Mouse (Mus musculus) ES-CJ7 (cell line): ENCODE data around the gene Tex35.

Experiments used
- DNase-seq: peaks from one replicate; pipeline ENCODE4 v3.0.0; 2011; ENCODE audit warnings: low read depth, low spot score

Gene Tex35

DNA sequence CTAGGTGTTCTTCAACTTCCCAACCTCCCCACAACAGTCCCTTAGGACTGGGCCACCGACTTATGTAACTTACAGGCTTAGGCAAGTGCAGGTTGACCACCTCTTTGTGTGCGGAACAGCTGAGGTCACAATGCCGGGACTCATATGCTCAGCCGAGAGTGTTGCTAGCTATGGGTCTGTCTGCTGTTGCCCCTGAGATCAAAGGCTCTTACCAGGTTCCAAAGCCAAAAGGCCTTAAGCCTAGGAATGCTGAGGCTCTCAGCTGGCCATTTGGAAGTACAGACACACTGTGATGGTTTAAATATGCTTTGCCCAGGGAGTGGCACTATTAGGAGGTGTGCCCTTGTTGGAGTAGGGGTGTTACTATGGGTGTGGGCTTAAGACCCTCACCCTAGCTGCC, at the start of gene Tex35:
Gene Tex35 (minus strand): TSS at position 101 of the 400 bp plus-strand sequence.
- DNase-seq, result no peak

DNA sequence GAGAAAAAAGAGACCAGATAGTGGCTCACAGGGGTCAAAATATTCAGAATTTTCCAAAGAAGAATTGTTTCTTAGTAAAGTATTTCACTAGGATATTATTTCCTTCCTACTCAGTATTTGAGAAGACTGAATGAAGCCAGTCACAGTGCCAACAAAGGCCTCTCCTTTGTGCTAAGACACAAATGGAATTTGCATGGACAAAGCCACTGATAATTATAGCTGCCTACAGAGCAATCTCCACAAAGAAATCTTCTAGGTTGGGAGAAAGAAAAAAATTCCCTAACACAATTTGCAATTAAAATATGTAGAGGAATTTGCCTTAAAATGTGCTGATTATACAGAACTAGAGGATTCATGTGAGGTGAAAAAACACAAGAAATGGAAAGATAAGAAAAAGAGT, 45.3 kb upstream of the Tex35 start:
- no peak for DNase-seq

DNA sequence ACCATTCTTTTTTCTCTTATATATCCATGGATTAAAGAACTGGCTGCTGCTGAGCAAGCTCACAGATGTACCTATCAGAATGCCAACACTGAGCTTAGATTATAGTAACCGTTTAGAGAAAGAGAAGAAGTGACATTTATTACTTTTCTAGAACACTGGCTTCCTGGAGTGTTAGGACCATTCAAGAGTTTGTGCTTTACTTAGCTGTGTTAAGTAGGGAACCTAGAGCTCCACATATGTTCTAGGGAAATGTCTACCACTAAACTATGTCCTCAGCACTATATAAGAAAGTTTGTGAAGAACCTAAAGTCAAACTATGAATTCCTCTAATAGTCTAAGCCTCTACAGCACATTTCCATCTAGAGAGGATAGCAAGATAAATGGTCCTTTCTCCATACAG, 41.6 kb upstream of the Tex35 start:
- DNase-seq, result no peak

DNA sequence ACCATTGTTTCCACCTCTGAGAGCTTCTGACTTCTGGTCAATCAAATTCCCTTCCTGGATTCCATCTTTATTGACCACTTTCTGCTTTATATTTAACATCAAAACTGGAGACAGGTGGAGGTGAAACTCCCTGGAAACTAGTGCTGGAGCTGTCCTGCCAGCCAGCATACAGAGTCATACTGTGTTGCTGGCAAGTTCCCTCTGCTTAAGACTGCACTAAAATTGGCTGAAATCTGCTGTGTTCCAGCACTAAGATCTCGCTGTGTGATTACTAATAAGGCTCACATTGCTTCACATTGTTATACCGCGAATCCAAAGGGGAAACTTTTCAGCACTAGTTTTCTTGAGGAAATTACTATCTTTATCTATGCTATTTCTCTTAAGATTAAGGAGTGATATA, 36.1 kb upstream of the Tex35 start:
- no peak for DNase-seq

DNA sequence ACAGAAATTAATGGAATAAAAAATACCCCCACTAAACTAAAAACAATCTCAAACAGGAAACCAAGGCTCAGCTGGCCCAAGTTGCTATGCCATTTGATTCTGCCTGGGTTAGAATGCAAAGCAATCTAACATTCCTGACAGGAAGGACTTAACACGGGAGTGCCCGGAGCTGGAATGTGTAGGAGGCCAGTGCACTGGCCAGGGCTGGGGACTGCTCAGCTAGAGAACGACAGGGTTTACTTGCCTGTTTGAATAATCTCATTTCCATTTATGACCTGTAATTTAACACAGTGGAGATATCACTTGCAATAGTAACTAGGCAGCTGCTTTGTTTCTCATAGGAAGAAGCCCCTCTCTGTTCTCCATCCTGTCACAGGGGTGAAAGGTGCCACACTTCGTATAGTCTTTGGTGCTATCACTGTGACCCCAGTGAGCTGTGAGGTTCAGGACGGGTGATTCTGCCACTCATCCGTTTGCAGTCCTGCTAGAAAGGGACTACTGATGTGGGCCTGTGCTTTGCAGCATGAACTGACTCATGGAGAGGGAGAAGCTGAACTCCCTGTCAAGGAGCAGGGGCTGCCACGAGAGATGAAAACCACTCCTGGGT, 34.9 kb upstream of the Tex35 start:
- DNase-seq, result no peak

DNA sequence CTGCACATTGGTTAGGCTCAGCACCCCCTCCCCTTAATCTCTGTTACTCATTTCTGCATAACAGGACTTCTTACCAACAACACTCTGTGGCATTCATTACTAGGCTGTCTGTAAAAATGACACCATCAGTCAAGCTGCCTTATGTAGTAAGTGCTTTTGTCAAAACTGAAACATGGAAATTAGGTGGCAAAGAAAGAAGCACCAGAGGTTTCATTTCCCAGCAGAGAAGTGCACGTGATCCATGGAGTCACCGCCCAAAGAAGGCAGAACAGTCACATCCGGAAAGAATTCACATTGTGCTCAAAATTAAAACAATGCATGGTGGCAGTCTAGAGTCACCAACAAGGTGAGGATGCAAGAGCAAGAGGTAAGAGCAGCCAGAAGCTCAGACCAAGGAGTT, 32.5 kb upstream of the Tex35 start:
- DNase-seq, result no peak

DNA sequence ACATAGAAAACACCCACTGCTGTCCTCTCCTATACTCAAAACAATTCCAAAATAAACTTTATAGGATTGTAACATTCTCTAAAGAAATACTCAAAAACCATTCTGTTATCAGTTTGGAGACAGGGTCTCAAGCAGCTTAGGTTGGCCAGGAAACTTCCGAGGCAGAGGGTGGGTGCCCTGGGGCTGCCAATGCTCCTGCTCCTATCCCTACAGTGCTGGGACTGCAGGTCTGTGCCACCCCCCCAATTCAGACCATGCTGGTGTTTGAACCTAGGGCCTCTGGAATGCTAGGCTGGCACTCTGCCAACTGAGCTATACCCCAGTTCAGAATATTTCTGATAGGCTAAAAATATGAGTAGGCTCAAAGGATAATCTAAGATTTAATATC, 29.4 kb upstream of the Tex35 start:
- no peak for DNase-seq

DNA sequence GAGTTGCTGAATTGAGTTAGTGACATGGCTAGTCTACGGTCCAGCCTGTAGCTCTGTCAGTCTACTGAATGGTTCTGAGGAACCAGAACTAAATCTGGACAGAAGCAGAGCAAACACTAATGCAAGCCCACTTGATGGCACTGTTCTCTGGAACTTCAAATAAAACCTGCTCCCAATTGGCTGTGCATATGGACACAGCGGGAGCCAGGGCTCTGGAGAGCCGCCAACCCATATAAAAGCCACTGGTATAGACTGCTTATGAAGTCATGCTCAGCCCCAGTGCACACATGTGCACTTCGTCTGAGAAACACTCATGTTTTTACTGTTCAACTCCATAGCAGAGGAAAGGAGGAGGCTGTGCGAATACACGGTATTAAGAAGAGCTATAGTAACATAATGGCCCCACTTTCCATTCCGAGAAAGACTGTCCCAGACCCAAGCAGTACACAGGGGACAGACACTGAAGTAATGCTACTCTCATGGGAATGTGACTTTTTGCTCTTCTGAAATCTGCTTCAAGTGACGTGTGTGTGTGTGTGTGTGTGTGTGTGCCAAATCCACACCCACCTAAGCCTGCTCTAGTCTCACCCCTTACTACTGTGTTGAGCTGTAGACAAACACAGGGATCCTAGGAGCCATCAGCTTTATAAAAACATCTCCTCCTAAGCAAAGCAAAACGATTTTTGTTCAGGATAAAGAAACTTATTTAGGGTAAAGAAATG, 28.8 kb upstream of the Tex35 start:
- DNase-seq, result peak; percentile 12

DNA sequence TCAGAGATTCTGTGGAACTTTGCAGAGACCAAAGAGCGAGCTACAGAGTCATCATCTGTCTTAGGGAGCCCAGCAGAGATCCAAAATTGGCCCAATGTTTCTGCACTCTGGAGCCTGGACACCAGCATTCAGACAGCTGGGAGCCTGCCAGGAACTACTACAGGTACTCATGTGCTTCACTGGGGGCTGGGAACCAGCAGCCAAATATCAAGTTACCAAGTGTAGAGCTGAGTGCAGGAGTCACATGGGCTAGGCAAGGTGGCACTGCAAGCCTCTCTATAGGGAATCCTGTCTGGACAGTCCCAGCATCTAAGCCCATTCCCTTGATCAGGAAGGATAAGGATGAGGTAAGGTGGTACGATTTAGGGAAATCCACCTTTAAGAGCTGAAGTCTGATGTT, 19.7 kb upstream of the Tex35 start:
- no peak for DNase-seq

DNA sequence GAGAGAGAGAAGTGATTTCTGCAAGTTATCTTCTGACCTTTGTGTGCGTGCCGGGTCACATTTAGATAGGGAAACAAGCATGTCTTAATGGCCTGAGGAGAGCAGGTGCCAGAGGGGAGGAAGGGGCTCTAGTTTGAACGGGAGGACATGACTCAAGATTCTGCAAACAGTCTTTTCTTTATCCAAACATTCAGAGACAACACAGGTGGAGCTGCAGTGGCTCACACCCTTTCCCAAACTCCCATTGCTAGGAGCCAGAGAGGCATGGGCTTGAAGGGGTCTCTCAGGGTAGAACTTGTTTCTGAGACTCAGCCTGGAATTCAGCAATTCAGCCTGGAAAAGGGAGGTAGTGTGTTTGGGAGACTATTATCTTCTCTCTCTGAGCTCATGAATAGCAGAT, 15.4 kb upstream of the Tex35 start:
- DNase-seq, result no peak

DNA sequence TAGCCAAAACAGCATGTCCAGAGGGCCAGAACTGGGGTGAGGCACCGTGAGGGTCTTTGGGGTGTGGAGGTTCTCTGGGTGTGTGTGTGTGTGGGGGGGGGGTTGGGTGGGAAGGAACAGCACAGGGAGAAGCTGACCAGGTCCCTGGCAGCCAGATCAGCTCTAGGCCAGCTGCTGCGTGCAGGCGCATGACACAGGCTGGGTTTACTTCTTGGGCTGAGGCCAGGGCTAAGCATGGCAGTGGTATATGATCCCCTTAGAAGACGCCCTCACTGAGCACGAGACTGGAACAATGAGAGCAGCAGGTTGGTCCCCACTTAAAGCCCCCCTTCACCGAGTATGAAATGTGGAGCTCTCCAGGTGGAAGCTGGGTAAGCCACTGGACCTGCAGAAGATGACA, 10.7 kb upstream of the Tex35 start:
- no peak for DNase-seq

DNA sequence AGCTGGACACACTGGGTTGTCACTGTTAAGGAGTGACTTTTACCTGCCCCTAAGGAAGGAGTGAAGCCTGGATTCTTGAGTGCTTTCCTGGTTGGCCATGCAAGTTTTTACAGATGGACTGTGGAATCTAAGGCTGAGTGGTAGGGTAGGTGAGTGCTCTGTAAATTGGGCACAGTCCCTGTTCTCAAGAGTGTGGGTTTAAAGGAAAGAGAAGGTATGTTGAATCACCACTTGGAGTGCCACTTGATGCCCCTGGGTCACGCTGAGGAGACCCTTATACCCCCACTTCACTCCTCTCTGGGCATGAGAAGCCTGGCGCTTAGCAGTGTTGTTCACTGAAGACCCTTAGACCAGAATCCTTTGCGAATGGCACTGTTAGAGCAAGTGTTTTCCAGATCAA, 9.0 kb upstream of the Tex35 start:
- no peak for DNase-seq

DNA sequence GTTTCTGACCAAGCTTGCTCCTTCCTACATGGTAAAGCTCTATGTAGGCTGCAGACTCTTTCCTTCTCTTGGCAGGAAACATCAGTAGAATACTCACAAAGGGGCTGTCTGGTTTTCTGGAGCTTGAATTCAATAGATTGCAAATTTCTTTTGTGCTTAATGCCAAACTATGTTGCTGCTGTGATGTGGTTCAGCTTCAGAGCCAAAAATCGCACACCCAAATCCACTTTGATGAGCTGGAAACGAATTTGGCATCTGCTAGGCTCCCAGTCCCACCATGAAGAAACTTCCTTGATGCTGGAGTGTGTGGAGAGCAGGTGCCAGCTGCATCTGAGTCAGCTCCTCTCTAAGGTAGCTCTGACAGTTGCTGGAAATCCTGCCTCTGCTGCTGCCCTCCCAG, 6.0 kb upstream of the Tex35 start:
- no peak for DNase-seq

DNA sequence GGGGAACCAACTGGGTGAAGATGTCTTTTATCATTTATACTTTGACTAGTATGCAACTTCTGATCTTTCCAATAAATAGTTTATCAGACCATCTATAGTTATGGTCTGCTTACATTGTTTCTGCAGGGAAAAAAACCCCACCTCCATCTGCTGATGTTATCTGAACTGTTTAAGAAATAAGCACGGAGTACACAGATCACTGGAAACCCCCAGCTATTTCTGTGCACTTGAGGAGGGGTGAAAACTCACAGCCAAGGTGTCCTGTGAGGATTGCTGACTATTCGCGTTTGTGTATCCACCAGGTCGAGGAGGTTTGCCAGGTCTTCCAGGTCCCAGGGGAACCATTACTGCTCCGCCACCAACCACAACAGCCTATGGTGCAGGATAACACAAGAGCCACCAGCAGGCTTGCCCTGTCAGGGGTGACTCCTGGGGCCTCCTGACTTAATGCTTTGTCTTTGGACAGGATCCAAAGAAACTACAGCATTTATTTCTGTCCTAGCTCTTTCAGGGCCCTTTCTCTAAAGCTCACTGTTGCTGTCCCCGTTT, 1.9 kb upstream of the Tex35 start:
- DNase-seq, result no peak

DNA sequence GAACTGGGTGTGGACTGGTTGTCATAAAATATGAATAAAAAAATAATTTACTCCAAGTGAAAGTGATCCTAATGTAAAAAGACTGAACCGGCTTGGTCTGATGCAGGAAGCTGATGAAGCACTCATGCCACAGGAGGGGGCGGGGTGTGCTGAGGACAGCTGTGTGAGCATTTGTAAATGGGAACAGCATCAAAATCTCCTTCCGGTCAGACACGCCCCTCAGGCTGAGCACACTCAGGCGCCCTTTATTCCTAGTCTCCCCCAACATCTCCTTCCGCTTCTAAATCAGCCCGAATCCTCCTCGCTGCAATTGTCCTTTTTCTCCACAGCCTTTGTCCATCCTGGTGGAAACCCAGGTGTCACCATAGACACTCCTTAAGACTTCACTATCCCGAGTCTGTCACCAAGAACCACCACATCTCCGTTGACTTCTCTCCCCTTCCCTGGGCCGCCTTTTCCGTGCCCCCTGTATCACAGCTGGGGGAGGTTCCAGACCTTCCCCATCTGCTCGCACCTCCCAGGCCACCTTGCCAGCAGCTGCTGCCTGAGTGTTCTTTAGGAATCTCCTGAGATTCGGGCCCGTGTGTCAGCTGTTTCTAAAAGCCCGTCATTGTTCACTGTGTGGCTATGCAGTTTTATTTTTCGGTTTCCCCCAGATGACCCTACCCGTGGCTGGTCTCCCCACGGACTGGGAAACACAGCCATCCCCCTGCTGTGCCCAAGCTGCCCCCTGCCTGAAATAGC, 7.2 kb downstream of the Tex35 start:
- peak; percentile 68 for DNase-seq

DNA sequence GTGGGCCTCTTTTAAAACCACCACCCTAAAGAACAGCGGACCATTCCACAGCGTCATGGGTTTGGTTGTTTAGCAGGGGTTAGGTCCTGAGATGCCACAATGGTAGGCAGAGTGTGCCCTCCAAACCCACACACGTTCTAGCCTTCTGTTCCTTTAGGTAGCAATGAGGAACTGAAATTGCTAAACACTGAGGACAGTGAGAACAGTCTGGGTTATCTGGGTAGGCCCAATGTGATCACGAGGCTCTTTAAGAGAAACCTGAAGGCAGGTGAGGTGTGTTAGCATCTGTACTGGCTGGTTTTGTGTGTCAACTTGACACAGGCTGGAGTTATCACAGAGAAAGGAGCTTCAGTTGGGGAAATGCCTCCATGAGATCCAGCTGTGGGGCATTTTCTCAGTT, 12.9 kb downstream of the Tex35 start:
- DNase-seq, result no peak

DNA sequence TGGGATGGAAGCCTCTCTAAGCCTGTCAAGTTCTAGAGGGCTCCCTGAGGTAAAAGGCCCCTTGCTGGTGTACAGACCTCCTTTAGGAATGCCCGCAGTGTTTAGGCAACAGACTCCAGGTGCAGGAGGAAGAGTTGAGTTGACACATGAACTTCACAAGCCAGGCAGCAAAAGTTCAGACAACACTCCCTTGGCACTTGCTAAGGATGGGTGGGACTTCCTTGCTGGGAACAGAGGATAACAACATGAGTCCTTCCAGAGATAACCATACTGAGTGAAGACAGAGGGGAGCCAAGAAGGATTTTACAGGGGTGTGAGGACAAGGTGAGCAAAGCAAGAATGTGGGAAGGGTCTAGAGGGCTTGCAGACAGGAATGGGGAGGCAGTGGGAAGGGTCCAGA, 15.9 kb downstream of the Tex35 start:
- no peak for DNase-seq

DNA sequence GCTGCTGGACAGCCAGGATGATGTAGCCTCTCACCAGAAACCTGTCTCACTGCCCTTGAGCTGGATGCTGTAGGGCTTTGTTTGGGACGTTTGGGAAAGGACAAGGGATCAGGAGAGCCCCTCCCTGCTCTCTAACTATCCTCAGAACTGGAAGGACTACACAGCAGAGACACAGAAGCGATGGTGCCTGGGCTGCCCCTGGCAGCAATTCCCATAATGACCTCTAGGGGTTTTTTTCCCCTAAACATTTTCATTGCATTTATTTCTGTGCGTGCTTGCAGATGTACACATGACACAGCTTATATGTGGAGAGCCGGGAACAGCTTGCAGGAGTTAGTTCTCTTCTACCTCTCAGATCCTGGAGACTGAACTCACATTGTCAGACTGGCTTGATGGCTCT, 16.3 kb downstream of the Tex35 start:
- no peak for DNase-seq

DNA sequence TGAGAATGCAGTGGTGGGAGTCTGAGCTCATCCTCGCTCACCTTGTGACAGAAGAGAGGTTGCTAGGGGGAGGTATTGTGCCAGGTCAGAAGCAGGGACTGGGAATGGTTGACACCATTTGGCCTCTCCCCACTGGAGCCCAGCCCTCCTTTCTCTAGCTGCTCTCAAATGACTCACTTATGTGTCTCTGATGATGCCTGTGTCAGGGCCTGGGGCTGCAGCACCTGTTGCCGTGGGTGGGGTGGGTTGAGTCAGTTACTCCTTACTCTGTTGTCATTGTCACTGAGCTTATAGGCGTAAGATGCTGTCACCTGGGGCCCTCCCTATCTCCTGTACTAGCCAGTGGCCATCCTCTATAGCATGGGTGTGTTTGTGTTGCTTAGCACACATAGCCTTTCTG, 17.6 kb downstream of the Tex35 start:
- DNase-seq, result no peak

DNA sequence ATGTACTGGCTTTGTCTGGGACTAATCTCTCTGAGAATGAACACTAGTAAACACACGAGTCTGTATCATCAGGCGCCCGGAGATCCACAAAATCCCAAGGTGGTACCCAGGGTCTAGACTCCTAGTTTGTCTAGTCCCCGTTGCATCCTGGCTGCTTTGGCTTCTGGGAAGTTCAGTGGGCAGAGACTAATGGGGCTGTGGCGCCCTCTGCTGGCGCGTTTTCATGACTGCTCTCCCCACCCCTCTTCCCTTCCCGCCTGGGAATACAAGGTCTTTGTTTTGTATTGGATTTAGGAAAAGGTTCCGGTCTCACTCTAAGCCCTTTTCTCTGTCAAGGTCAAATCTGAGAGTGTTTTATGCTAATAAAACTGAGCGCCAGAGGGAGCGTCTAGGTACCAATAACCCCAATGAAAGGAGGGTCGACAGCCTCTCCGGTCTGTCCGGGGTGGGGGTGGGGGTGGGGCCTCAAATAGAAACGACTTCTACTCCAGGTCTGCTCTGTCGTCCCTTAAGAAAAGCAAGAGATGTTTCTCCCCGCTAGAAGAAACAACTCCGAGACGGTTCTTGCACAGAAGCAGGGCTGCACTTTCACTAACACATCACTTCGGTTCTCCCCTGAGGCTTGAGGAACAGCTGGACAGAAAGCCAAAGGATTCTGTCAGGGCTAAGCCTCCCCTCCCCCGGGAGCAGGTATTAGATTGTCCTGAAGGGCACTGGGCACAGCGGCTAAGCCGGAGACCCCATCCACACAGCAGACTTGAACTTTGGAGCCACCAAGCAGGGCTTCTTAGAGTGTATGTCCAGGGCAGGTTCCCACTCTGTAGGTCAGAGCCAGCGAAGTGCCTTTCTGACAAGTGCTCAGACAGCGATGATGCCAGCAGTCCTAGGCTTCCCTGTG, 22.1 kb downstream of the Tex35 start:
- DNase-seq, result peak; percentile 92

DNA sequence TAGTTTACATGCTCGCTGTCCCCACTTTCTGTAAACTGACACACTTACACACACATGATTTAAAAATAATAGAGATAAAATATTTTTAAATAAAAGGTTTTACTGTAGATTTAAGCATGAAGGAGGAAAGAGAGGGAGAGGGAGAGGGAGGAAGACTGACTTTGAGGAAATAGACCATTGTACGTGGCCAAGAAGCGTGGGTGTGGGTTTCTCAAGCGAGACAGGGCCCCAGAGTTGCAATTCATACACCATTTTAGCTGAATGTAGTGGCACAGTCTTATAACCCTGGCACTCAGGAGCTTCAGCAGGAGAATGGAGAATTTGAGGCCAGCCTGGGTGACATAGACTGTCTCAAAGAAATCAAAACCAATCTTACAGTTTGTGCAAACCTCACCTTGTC, 25.5 kb downstream of the Tex35 start:
- no peak for DNase-seq

DNA sequence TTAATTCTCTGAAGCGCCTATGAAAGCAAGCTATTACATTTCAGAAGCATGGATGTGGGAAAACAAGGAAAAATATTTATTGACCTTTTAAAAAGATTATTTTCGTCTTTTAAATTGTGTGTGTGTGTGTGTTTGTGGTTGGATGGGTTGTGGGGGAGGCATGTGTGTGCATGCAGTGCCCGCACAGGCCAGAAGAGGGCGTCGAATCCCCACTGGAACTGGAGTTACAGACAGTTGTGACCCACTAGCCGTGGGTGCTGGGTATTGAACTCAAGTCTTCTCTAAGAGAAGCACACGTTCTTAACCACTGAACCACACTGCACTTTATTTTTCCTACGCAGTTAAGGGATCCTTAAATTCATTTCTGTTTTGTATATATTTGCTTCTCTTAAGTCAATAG, 26.5 kb downstream of the Tex35 start:
- peak; percentile 78 for DNase-seq
